Mouse (Mus musculus) c-Kit-positive CD71-positive TER-119-positive erythroid progenitor cells, embryonic 14.5 days (primary cell): ENCODE measurements at regions not wholly inside any gene's neighbourhood (a gene's known extent, or its start where the extent isn't known, plus 50 kb on each side); places are given as distances from the start of the nearest gene placed in this dataset.
"Not testable (repeated sequence)": the region's sequence is repeated elsewhere in the genome, so short reads cannot be mapped to it uniquely, and the experiment has no call there.

Experiments used
- DNase-seq: peaks from one replicate; pipeline ENCODE4 v3.0.0-alpha.2; 2013; ENCODE audit warnings: low spot score

DNA sequence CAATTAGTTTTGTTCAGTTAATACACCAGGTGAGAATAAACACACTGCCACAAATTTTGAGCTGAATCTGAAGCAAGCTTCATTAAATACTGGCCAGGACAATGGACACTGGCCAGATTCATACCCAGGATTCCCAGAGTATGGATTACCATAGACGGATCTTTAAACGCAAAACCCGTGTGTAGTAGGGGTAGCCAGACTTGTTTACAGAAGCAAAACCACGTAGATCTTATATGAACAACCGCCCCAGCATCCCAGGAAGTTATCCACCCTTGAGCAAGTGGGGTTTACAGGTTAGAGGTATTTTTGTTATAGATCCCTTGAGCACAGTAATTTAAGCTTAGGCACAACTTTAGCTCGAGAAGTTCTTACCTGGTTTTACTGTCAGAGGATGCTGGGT lies 71.1 kb upstream of the Ezr start:
- DNase-seq = no peak

DNA sequence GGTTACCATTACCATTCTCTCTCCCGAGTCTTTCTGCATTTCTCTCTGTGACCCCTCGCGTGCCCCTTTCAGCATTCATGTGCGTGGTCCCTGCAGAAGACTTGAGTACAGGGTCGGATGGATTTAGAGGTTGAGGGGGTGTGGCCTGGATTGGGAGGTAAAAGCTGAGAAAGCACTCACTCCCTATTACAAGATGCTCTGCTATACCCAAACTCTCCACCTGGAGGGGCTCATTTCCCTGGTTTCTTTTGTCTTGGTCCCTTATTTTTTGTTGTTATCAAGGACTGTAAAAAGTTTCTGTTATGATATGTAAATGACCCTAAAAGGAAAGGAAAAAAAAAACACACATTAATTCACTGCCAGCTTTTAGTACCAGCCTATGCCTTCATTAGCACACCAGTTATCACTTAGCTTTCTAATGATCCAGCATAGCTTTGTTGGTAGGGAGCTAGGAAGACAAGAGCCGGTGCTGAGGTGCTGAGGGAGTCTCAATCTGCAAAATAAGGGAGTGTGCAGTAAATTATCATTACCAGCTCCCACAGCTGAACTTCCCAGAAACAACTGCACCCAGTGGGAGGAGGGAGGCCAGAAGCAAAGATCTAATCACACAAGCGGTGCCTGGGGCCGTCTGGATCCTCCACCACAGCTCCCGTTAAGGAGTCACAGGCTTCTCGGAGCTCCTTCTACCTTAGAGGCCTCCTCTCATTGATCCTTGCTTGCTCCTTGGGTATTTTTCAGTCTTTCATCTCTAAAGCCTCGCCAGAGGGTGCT lies 69.8 kb upstream of the Ezr start:
- peak; percentile 63 for DNase-seq

DNA sequence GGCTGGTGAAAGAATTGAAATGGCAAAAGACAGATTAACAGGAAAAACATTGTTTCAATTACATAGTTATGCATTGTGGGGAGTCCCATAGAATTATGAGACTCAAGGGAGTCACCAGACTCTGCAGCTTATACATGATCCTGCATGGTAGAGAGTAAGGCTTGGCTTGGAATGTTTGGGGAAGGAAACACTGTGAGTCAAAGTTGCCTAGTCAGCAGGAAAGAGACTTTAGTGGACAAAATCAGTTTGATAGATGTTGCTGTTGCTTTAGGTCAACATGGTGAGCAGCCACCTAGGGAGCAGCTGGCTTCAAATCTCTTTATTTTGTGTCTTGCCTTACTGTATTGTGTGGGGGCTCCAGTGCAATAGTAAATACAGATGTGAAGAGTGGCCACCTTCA lies 67.9 kb upstream of the Ezr start:
- no peak for DNase-seq

DNA sequence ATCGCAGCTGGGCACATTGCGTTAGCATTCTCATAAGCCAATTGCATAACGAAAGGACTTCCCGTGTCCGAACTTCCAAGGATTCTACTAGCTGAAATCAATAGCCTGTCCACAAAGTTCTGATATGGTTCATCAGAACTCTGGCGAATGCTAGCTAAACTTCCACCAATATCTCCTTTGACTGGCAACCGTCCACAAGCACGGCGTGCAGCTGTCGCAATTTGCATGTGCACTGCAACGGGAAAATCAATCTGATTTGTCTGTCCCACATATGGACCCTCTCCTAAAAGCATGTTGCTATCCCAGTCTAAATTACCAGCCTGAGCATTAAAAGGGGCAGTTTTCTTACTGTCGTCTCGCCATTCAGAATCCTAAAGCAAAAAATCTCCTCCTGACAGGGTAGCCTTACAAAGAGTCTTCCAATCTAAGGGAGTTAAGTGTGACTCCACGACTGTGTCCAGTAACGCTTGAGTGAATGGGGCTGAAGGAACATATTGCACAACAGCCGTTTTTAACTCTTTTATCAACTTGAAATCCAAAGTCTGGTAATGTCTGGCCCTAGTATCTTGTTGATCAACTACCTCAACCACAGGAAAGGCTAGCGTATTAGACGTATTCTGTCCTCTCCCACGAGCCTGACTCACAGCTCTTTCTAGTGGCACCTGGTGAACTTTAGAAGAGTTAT lies 59.3 kb upstream of the Ezr start:
- DNase-seq = not testable (repeated sequence)

DNA sequence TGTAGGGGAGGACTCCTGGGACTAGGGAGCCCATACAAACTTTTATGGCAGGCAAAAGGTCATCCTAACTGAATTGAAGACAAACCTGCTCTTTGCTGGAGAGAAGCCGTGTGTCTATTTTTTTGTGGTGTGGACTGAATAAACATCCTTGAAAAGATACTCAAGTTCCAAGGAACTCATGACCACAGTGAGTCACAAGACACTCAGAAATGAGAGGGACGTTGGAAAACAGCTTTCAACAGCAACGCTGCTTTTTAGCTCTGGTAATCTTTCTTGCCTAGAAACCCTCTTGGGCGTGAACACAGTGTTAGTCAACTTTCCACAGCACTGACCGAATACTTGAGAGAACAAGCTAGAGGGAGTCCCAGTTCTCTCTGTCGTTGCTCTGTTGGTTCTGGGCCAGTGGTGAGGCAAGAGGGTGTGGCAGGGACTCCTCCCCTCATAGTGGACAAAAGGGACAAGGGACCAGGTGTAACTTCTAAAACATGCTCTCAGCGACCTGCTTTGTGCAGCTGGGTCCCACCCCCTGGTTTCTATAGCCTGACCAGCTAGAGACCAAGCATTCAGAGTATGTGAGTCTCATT lies 52.8 kb upstream of the Ezr start:
- no peak for DNase-seq
